Mouse (Mus musculus) kidney, postnatal 14 days (tissue): ENCODE data around the gene Nfib.

Source experiments
- DNase-seq: peaks from one replicate; pipeline ENCODE4 v3.0.0; 2022; ENCODE audit warnings: mixed read lengths

Nfib gene

GRCm38 (mm10) chr4:82333413-82333812, 372.1 kb downstream of the Nfib start:
- no peak for DNase-seq

DNA sequence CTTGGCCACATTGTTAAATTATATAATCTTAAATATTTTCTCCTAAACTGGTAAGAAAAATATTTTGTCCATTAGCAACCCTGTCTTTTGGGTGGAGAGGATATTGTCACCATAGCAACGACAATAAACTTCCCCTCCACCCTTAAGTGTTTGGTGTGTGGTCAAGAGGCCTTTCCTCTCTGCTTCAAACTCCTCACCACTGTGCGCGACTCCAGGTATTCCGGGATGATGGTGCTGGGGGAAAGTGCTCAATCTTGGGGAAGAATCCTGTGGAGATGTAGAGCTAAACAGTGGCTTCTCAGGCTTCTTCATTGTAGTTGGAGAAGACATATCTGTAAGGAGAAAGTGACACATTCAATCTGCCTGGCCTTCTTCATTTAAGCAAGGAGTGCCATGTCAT, 375.5 kb downstream of the Nfib start:
- DNase-seq, result no peak

DNA sequence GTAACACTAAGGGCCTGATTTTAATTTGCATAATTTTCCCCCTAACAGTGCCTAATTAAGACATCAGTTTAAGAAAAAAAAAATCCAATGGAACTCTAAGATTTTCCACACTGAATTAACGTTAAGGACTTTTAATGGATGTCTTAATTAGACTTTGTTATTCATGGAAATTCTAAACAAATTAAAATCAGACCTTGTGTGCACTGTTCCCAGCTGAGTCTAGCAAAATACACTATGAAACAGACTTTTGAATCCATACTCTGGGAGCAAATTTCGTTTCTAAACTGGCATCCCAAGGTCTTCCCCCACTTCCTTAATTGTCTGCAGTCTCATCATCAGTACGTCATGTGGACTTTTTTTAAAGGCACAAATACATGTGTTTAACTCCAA, 379.4 kb downstream of the Nfib start:
- DNase-seq, result no peak

- DNase-seq, result no peak
These were observed 380.0 kb downstream of the Nfib start for GRCm38 (mm10) chr4:82325409-82326139.

GRCm38 (mm10) chr4:82324977-82325376, 380.6 kb downstream of the Nfib start:
- no peak for DNase-seq

- DNase-seq, result no peak
These were observed 384.5 kb downstream of the Nfib start for GRCm38 (mm10) chr4:82321008-82321407.

DNA sequence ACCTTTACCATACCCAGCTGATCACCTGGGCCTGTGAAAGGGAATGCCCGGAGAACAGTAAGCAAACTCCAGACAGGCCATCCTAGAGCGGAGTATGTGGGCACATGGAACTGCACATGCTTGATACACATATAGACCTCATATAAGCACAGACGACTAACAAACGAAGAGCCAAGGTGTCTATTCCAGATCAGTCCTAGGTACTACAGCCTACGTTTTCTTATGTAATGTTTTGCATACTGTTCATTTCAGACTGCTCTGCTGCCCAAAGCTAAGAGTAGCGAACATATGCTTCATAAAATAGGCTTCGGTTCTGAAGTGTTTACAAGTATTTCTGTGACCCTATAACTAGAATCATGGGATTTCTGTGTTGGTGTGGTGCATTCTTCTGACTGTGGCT, 386.2 kb downstream of the Nfib start:
- no peak for DNase-seq

DNA sequence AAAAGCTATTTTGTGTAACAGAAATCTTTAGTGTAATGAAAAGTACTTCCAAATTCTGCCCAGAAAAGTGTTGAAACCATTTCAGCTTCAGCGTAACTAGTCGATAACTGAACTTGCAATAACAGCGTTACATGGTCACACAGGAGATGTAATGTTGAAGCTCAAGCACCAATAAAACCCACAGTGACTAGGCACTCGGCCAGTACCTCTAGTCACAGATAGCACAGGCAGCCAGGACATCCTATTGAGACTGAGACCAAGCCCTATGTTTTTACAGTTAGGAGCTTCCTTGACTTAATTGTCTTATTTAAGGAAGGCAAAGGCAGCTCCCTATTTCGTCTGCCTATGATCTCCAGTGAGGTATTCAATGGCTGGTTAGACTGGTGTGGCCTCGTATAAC, 389.4 kb downstream of the Nfib start:
- no peak for DNase-seq

DNA sequence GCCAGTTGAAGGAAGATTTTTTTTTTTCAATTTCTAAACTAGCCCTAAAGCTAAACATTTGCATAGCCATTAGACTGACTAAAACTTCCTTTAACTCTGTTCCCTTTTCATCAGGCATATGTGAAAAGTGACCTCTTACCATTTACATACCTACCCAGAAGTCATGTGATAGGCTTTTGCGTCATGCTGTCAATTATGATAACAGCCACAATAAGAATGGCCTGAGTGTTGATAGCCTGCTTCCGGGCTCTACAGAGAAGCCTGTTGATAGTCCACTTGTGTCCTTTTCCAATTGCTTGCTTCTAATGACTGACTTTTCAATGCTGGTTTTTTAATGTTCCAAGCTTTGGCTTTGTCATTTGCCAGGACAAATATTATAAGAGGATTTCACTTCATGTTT, 389.8 kb downstream of the Nfib start:
- DNase-seq, result no peak

- DNase-seq, result no peak
These were observed 394.4 kb downstream of the Nfib start for GRCm38 (mm10) chr4:82310924-82311734.

GRCm38 (mm10) chr4:82306045-82306444, 399.5 kb downstream of the Nfib start:
- DNase-seq, result no peak

DNA sequence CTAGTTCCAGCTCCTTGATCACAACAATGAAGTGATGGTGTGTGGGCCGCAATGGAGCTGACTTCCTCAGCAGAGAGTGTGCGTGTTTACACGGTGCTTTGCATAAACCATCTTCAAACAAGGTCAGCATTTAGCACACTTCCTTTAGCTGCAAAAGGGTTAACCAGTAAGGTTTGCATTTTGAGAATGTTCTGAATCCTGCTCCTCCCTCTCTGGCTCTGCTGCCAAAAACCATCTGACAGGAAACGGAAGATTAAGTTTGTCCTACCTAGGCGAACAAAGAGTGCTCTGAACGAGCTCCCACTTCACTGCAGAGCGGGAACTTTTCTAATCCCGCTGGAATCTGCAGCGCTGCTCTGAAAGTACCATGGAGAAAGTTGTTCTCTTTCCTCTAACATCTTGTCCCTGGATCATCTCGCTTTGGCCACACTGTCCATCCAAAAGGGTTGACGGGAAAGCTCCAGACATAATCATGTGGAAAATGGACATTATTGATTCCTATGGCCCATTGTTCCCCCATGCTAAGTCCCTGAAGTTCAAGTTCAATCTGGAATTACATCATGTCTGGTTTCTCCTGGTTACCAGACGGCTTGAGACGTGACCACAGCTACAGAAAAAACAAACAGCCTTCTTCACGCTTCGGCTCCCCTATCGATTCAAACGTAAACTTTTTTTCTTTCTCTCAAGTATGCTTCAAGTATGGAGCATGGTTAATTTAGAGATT, 401.2 kb downstream of the Nfib start:
- DNase-seq, result peak; percentile 76

DNA sequence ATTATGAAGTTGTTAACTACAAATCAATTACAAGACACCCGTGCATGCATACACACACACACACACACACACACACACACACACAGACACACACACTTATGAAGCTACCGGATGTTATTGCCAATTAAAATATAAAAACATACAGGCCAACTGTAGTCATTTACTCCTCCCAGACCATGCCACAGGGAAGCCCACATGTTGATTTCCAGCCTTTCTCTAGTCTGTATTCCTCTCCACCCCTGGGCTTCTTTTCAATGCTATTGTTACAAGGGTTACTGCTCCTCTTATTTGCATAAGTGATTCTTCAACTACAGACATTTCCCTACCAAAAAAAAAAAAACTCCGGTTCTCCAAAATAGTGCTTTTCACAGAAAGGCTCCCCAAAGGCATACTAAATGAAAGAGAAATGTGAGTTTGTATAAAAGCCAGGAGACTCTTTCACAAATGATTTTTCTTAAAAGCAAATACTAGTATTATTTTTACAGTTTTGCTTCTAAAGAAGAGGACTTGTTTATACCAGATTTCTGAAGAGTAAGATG, 402.1 kb downstream of the Nfib start:
- no peak for DNase-seq

DNA sequence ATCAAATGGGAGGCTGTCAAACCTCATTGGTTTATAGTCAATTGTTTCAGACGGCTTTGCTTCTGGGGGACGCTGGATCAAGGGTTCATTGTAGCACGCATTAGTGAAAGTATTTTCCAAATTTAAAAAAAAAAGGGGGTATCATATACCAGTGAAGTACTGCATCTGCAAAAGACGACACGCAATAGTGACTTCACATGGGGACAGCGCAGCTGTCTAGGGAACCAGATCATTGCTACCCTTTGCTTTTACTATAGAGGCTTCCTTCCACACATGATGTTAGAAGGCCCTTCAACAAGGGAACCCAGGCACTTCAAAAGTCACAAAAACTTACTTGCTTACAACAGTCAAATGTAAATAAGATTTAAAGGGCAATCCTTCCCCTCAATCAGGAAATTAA, 402.6 kb downstream of the Nfib start:
- no peak for DNase-seq

- DNase-seq, result no peak
These were observed 406.9 kb downstream of the Nfib start for GRCm38 (mm10) chr4:82298606-82299005.

- DNase-seq, result no peak
These were observed 408.0 kb downstream of the Nfib start for GRCm38 (mm10) chr4:82297562-82297961.

GRCm38 (mm10) chr4:82294066-82294465, 411.5 kb downstream of the Nfib start:
- no peak for DNase-seq

DNA sequence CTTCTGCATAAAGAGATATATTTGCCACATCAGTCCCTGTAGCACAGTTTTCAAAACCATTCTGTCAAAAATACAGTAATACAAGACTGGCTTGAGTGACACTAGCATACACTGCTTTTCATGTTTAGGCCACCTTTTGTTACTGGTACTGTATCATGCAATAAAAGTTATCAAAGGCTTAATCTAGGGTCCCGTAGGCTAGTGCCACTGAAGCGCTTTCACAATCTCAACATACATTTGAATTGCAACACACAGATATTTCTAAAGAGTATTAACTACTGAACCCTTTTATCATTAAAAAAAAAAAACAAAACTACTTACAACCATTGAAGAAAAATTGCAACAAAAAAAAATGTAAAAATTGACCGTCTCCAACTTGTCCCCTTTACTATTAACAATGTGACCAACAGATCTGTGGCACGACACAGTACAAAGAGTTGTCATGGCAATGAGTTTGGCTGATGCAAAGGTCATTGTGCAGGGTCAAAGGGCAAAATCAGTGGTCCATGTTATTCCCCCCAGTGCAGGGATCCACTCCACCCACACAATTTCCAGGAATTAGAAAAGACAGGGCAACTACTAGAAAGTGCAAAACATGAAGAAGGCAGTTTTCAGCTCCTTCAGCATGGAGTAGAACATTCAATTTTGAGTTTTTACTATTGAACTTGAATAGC, 414.2 kb downstream of the Nfib start:
- peak; percentile 59 for DNase-seq

DNA sequence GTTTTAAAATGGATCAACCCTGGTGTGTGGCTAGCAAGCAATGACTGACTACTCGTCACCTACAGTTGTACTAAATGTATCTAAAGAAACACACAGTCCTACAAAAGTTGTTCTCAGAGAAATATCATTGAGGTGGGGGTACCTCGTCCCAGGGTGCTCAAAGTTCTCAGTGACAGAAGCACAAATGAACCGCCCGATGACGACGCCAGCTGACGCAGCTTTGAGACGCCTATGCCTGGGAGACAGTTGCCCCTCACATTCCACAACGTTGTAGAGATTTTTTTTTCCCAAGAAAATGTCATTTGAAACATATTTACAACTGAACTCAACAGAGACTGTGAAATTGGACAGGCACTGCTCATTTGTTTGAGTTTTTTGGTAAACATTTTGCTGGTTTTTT, 414.9 kb downstream of the Nfib start:
- DNase-seq, result no peak

- DNase-seq, result no peak
These were observed 416.0 kb downstream of the Nfib start for GRCm38 (mm10) chr4:82289596-82289995.

DNA sequence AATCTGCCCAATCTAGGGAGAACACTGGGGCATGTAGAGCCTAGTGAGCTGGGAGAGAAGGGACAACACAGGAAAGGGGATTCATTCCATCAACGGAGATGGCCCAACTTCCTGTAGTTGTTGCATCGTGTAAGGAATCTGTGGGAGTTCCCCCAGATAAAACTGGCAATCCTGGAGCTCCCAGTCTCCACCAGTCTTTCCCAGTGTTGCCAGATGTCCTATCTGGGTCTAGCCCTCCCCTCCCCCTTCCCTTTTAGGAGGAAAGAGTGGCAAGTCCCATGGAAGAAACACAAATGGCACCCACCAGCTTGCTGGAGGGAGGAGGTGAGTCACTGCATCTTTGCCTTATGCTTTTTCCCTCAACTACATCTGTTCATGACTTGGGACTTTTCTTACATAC, 417.4 kb downstream of the Nfib start:
- no peak for DNase-seq

GRCm38 (mm10) chr4:82287454-82287853, 418.1 kb downstream of the Nfib start:
- no peak for DNase-seq

DNA sequence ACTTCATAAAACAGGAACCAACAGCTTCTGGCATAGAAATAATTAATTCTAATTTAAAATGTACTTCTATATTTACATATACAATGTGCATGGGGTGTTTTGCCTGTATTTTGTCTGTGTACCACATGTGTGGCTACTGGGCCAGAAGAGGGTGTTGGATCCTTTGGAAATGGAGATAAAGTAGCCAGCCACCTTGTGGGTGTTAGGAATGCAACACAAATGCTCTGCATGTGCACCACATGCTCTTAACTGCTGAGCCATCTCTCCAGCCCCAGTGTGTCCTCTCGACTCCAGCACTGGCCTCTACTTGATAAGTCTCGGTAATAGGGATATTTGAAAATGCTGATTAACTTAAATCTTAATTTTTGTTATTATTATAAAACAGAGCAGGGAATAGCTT, 418.6 kb downstream of the Nfib start:
- no peak for DNase-seq
